Mouse (Mus musculus) 416B (cell line): ENCODE measurements around the gene Bicd1.

Experiments
- DNase-seq: peaks from one replicate; pipeline ENCODE4 v3.0.0; 2011; ENCODE audit warnings: low read depth

The Bicd1 gene

DNA sequence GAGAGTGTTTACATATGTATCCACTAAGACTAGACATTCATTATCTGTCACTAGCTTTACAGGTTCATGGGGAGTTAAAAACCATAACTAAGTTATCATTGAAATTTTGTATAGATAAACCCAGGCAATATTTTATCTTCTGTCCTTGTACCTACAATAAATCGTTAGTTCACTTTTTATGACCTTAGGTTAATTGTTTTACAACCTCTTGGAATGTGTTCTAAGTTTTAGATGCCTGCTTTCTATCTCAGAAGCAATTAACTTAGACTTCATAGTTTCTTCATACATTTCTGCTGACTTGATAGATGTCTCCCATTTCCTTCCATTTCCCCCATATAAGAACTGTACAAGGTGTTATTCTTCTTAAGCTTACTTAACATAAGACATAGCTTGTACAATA is 158.5 kb downstream of the Bicd1 start:
- no peak for DNase-seq

- peak; percentile 48 for DNase-seq
Measured at GRCm38 (mm10) chr6:149574288-149574687, 165.6 kb downstream of the Bicd1 start.

DNA sequence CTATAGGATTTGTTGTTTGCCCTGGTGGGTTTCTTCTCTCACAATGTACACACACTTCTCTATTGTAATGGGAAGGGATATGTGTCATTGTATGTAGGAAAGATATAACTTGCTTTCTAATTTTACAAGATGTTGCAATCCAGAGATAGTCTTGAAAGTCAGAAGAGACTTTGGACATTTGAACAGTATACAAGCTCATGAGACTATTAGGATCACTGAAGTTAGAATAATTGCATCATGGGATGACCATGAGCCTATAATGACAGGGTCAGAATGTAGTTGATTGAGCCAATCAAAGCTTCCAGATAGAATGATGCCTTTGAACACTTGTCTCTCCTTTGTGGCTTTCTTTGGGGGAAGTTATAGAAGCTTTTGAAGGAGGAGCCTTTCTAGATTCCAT is 171.4 kb downstream of the Bicd1 start:
- no peak for DNase-seq

DNA sequence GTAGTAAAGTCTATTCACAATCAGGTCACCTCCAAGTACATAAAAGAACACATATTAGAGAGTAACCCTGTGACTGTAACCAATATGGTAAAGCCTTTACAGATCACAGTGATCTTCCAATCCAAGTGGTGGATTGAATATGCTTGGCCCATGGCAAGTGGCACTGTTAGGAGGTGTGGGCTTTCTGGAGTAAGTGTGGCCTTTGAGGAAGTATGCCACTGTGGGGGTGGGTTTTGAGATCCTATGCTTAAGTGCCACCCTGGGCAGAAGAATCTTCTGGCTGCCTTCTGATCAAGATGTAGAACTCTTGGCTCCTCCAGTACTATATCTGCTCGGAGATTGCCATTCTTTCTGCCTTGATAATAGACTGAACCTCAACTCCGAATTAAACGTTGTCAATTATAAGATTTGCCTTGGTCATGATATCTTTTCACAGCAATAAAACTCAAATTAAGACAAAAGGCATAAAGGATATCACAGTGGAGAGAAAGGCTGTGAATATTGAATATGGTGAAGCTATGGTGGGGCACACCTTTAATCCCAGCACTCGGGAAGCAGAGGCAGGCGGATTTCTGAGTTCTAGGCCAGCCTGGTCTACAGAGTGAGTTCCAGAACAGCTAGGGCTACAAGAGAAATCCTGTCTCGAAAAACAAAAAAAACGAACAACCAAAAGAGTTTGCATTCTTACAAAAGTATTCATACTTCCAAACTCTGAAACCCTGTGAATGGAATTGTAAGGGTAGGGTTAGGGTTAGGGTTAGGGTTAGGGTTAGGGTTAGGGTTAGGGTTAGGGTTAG is 177.2 kb downstream of the Bicd1 start:
- no peak for DNase-seq
